Mouse (Mus musculus) hematopoietic multipotent progenitor cell, adult 10-12 weeks (in vitro differentiated cells): Measurements from ENCODE around the gene Grm2. TPM values are rescaled to one million over a fixed set of nuclear protein-coding genes. Genes with fewer than 3 reads are reported as not detected.

ENCODE experiments used
- polyA plus RNA-seq: library from polyadenylated mRNA; stranded (reverse); fragments of >175 nt; gene quantifications from 2 replicates; pipeline ENCODE4 v1.2.3, GENCODE M21; 2012; ENCODE audit warnings: low replicate concordance

The Grm2 gene
- polyA plus RNA-seq, result not detected in 2 replicates

DNA sequence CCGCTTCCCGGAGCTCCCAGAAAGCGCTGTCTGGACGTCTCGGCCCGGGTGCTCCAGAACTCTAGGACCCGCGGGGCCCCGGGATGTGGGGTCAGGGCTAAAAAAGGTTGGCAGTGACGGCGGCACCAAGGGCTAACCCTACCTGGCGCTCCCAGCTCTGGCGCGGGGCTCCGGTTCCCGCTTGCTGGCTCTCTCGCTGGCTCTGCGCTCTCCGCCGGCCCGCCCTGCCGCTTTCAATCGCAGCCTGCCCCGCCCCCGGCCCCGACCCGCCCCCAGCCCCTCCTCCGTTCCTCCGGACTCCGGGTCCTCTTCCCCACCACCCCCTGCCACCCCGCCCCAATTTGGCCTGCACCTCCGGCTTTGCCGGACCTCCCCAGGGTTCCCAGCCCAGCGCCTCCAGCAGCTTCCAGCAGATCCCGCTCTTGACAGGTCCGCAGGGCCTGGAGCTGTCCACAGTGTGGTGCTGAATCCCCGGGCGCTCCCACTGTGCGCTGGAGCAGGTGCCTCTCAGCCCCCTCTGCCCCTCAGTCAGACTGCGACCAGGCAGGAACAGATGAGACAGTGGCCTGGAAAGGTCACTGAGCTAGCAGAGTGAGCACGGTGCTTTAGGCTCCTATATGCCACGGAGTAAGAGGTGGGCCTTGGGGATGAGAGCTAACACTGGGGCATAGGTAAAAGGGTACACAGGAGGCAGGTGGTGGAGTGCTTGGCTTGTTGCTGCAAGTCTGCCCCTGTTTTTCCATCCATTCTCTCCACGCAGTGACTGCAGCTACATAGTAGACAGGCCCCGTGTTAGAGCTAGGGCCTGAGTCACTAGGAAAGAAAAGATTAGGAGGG, at the start of gene Grm2:
Gene Grm2, minus strand, starts transcription at position 199 of the 837 bp plus-strand sequence.

DNA sequence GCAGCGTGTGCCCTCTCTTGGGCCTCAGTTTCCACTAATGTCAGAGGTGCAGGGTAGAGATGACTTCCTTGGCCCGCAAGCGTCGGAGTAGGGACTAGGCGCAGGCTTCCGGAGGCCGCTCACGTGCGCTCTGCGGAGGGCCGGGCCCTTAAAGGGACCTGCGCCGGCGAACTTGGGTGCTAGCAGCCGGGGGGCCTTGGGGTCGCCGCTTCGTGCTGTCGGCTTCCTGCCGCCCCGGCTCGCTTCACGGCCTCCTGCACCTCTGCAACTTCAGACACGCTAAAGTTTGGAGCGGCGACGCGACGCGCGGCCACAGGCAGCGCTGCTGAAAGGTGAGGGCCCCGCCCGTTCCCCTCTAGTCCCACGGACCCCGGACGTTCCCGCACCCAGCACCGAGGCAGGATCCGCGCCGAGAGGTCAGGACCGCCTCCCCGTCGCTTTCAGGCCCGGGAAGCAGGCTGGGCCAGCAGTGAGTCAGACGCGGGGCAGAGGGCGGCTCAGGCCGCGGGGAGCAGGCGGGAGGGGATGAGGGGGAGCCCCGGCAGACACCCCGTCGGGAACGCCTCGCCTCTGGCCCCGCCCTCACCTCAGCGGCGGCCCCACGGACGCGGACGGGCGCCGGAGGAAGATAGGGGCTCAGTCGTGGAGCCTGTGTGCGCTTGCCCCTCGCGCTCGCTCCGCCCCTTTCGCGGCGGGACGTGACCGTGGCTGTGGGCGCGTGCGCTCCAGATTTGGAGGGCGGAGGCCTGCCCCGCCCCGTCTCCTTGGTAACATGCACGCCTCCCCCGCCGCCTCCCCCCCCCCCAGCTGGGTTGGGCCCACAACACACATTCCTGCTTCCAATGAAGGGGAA, 29.6 kb upstream of the Grm2 start, which contains the start of gene Tex264:
Gene Tex264, minus strand, starts transcription at position 679 of the 853 bp plus-strand sequence.

DNA sequence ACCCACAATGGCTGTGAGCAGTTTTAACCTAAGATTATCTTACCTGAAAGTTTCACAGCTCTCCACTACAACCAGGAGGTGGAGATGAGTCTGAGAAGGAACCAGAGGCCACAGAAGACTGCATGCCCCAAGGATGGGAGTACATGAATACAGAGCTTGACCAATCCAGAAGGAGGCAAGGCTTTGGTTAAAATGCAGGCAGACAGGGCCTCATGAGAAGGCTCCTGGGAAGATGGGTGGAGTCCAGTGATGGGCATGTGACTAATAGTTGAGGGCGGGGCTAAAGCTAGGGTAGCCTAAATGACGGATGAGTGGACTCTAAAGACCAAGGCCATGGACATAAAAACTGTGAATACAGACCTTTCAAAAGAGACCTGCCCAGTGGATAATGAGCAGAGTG, 29.6 kb downstream of the Grm2 start, which contains the start of gene Iqcf6:
Gene Iqcf6, plus strand, starts transcription at position 301 of the 400 bp plus-strand sequence.

Other genes starting within 250 kb of the Grm2 start
- gene Rpl29, start 226.6 kb downstream of the Grm2 start, polyA plus RNA-seq, result 18.9 and 19.9 TPM in 2 replicates
- 20.3 and 21.3 TPM in 2 replicates for gene Acy1, start 217.8 kb downstream of the Grm2 start, polyA plus RNA-seq
- 4.2 and 4.6 TPM in 2 replicates for gene Abhd14b, start 208.6 kb downstream of the Grm2 start, polyA plus RNA-seq
- gene Abhd14a, start 208.4 kb downstream of the Grm2 start, polyA plus RNA-seq, result 2.3 and 7.2 TPM in 2 replicates
- gene Pcbp4, start 202.8 kb downstream of the Grm2 start, polyA plus RNA-seq, result 34.0 and 111 TPM in 2 replicates
- 0.31 and 0.72 TPM in 2 replicates for gene Gpr62, start 190.1 kb downstream of the Grm2 start, polyA plus RNA-seq
- gene Rrp9, start 180.1 kb downstream of the Grm2 start, polyA plus RNA-seq, result 132 and 239 TPM in 2 replicates
- 72.0 and 84.0 TPM in 2 replicates for gene Parp3, start 179.1 kb downstream of the Grm2 start, polyA plus RNA-seq
- not detected in 2 replicates for gene Iqcf1, start 156.1 kb downstream of the Grm2 start, polyA plus RNA-seq
- not detected in 2 replicates for gene Iqcf5, start 141.5 kb downstream of the Grm2 start, polyA plus RNA-seq
- not detected in 2 replicates for gene Iqcf3, start 94.5 kb downstream of the Grm2 start, polyA plus RNA-seq
- not detected in 2 replicates for gene Iqcf4, start 85.1 kb downstream of the Grm2 start, polyA plus RNA-seq
- not detected in 2 replicates for gene Iqcf6, start 29.5 kb downstream of the Grm2 start, polyA plus RNA-seq
- 60.6 and 119 TPM in 2 replicates for gene Tex264, start 29.8 kb upstream of the Grm2 start, polyA plus RNA-seq
- gene Rad54l2, start 133.1 kb upstream of the Grm2 start, polyA plus RNA-seq, result 5.4 and 5.9 TPM in 2 replicates
- 2.2 and 5.9 TPM in 2 replicates for gene Dcaf1, start 165.8 kb upstream of the Grm2 start, polyA plus RNA-seq
- gene Rbm15b, start 231.3 kb upstream of the Grm2 start, polyA plus RNA-seq, result 25.8 and 31.0 TPM in 2 replicates
- 69.4 and 104 TPM in 2 replicates for gene Manf, start 235.9 kb upstream of the Grm2 start, polyA plus RNA-seq